Mouse (Mus musculus) left cerebral cortex, postnatal 36 days (tissue): ENCODE data around the gene Slc6a9. TPM values are rescaled to one million over a fixed set of nuclear protein-coding genes. Genes with fewer than 3 reads are reported as not detected.

Source experiments
- DNase-seq, 2 experiments: peaks; one replicate each; pipeline ENCODE4 v3.0.0; 2021 to 2022; ENCODE audit warnings: low spot score in 2 of 2, mixed read lengths in 1 of 2
- intact Hi-C: fragments of 180-260 bp; cut with DNase I; formaldehyde crosslinking; loops from one replicate; pipeline ENCODE4 v1.15.1; 2025
- total RNA-seq, 2 experiments: library from RNA; stranded (reverse); gene quantifications; 2 replicates each; pipeline ENCODE4 v1.2.3; 2021

Gene Slc6a9
- total RNA-seq, 2 experiments from 2014 or later, result 38.1 to 40.4 TPM

GRCm38 (mm10) chr4:117921358-117921757, 87.1 kb downstream of the Slc6a9 start:
- DNase-seq, result no peak
- intact Hi-C loops, result loop anchor here (5.0 kb wide), 1 partner anchor 89 kb away; the partner anchor contains the start of gene Slc6a9

- intact Hi-C loops, result loop anchor here (5.0 kb wide), 1 partner anchor 91 kb away; the partner anchor contains the start of gene Slc6a9
- DNase-seq, result no peak
Measured at GRCm38 (mm10) chr4:117923450-117923849, 89.1 kb downstream of the Slc6a9 start.

Other genes starting within 250 kb of the Slc6a9 start
- 10 to 100 TPM; 37.9 to 41.1 TPM for gene Dmap1, start 152.2 kb upstream of the Slc6a9 start, total RNA-seq
- not detected for gene Gm12845, start 110.1 kb upstream of the Slc6a9 start, total RNA-seq
- gene Klf17, start 68.9 kb upstream of the Slc6a9 start, total RNA-seq, result not detected
- gene Ccdc24, start 38.1 kb downstream of the Slc6a9 start, total RNA-seq, result 1 to 10 TPM in 1 of 2 experiments, under 1 TPM in 1; 0.79 to 1.2 TPM
- 100 to 1,000 TPM in 1 of 2 experiments, 10 to 100 TPM in 1; 95.6 to 107 TPM for gene B4galt2, start 49.0 kb downstream of the Slc6a9 start, total RNA-seq
- 100 to 1,000 TPM; 432 to 445 TPM for gene Atp6v0b, start 52.8 kb downstream of the Slc6a9 start, total RNA-seq
- gene Dph2, start 57.5 kb downstream of the Slc6a9 start, total RNA-seq, result 10 to 100 TPM in 1 of 2 experiments, 1 to 10 TPM in 1; 6.6 to 10.8 TPM
- gene Ipo13, start 80.5 kb downstream of the Slc6a9 start, total RNA-seq, result 100 to 1,000 TPM; 119 to 122 TPM
- 1 to 10 TPM; 3.1 TPM for gene Artn, start 95.3 kb downstream of the Slc6a9 start, total RNA-seq